Mouse (Mus musculus): Measurements from ENCODE around the gene Ccdc96. TPM values are rescaled to one million over a fixed set of nuclear protein-coding genes. Genes with fewer than 3 reads are reported as not detected.

The Ccdc96 gene
- 3.8 and 4.1 TPM in 2 replicates for polyA plus RNA-seq (2015; fragmentation: Nextera tagmentation; extraction: Ambion mirVana)

- Histone ChIP-seq H3K36me3 (ENCODE audit: poor library complexity, severe bottlenecking) (no peaks in the 10 kb centered on the region; the same call in 1 of the 2 replicates), H3K9ac (peak within 1 kb of the TSS; percentile 86), H3K27me3 (peaks cover 6% of the 10 kb centered on the region; the same call in 1 of the 2 replicates), H3K4me3 (peak within 1 kb of the TSS; percentile 90), H3K4me2 (peak within 1 kb of the TSS; percentile 93), H3K27ac (peak within 1 kb of the TSS; percentile 81), H3K4me1 (peaks cover 41% of the 10 kb centered on the region), H3K9me3 (replicated peaks) (no peaks in the 10 kb centered on the region)
- under 1% methylated on average over 78 of the region's 97 CpGs for WGBS
- peak; percentile 99 for ATAC-seq
These were observed at the start of gene Ccdc96, which contains the start of gene Tada2b for GRCm38 (mm10) chr5:36484171-36484990. TSS of gene Ccdc96 (plus strand) at chr5:36484588. TSS of gene Tada2b (minus strand) at chr5:36484285.

- Histone ChIP-seq H3K36me3 (ENCODE audit: poor library complexity, severe bottlenecking) (no peaks in the 10 kb centered on the region), H3K4me1 (peaks cover 10% of the 10 kb centered on the region; the same call in 1 of the 2 replicates), H3K4me2 (no peak overlapping the region), H3K27me3 (no peaks in the 10 kb centered on the region), H3K4me3 (no peak overlapping the region), H3K27ac (no peak overlapping the region), H3K9ac (no peak overlapping the region), H3K9me3 (replicated peaks) (no peaks in the 10 kb centered on the region)
- no peak for ATAC-seq
- WGBS, result 82% methylated on average over 4 of the region's 4 CpGs
These were observed 47.5 kb upstream of the Ccdc96 start for GRCm38 (mm10) chr5:36436858-36437257.

- Histone ChIP-seq H3K9me3 (replicated peaks) (no peaks in the 10 kb centered on the region), H3K4me2 (no peak overlapping the region), H3K27me3 (0 out of 2 replicates have a peak, but pooled peaks cover 2% of the 10 kb centered on the region), H3K27ac (no peak overlapping the region), H3K9ac (no peak overlapping the region), H3K36me3 (ENCODE audit: poor library complexity, severe bottlenecking) (no peaks in the 10 kb centered on the region), H3K4me1 (peaks cover 13% of the 10 kb centered on the region), H3K4me3 (no peak overlapping the region)
- ATAC-seq, result no peak
- WGBS, result 74% methylated on average over 3 of the region's 3 CpGs
These were observed 43.6 kb upstream of the Ccdc96 start for GRCm38 (mm10) chr5:36440741-36441140.

- H3K4me2 ChIP-seq, result no peak overlapping the region
- no peak overlapping the region for H3K9ac ChIP-seq
- WGBS, result 68% methylated on average over 4 of the region's 4 CpGs
- H3K9me3 ChIP-seq (replicated peaks), result no peaks in the 10 kb centered on the region
- H3K4me3 ChIP-seq, result no peak overlapping the region
- H3K27ac ChIP-seq, result no peak overlapping the region
- H3K4me1 ChIP-seq, result peaks cover 13% of the 10 kb centered on the region
- ATAC-seq, result no peak
- 0 out of 2 replicates have a peak, but pooled peaks cover 2% of the 10 kb centered on the region for H3K27me3 ChIP-seq
- H3K36me3 ChIP-seq (ENCODE audit: poor library complexity, severe bottlenecking), result no peaks in the 10 kb centered on the region
These were observed 39.8 kb upstream of the Ccdc96 start for GRCm38 (mm10) chr5:36444611-36445010.

- H3K9ac ChIP-seq, result no peak overlapping the region
- H3K36me3 ChIP-seq (ENCODE audit: poor library complexity, severe bottlenecking), result no peaks in the 10 kb centered on the region
- no peak for ATAC-seq
- no peaks in the 10 kb centered on the region for H3K9me3 ChIP-seq (replicated peaks)
- WGBS, result 31% methylated on average over 8 of the region's 8 CpGs
- H3K27ac ChIP-seq, result no peak overlapping the region
- 0 out of 2 replicates have a peak, but pooled peaks cover 2% of the 10 kb centered on the region for H3K27me3 ChIP-seq
- H3K4me2 ChIP-seq, result no peak overlapping the region
- H3K4me3 ChIP-seq, result no peak overlapping the region
- peaks cover 13% of the 10 kb centered on the region for H3K4me1 ChIP-seq
These were observed 39.4 kb upstream of the Ccdc96 start for GRCm38 (mm10) chr5:36445028-36445427.

- H3K9me3 ChIP-seq (replicated peaks), result no peaks in the 10 kb centered on the region
- H3K27me3 ChIP-seq, result 0 out of 2 replicates have a peak, but pooled peaks cover 2% of the 10 kb centered on the region
- no peak overlapping the region for H3K4me2 ChIP-seq
- no peak overlapping the region for H3K9ac ChIP-seq
- no peaks in the 10 kb centered on the region for H3K36me3 ChIP-seq (ENCODE audit: poor library complexity, severe bottlenecking)
- WGBS, result 36% methylated on average over 9 of the region's 9 CpGs
- no peak overlapping the region for H3K27ac ChIP-seq
- H3K4me3 ChIP-seq, result no peak overlapping the region
- peak; percentile 45; the same call in 1 of the 2 replicates for ATAC-seq
- H3K4me1 ChIP-seq, result peaks cover 13% of the 10 kb centered on the region
These were observed 38.1 kb upstream of the Ccdc96 start for GRCm38 (mm10) chr5:36446166-36446890.

- no peak overlapping the region for H3K27ac ChIP-seq
- no peak overlapping the region for H3K4me2 ChIP-seq
- H3K9me3 ChIP-seq (replicated peaks), result no peaks in the 10 kb centered on the region
- no peak for ATAC-seq
- peaks cover 13% of the 10 kb centered on the region for H3K4me1 ChIP-seq
- H3K9ac ChIP-seq, result no peak overlapping the region
- WGBS, result 94% methylated on average over 12 of the region's 12 CpGs
- H3K27me3 ChIP-seq, result 0 out of 2 replicates have a peak, but pooled peaks cover 2% of the 10 kb centered on the region
- no peak overlapping the region for H3K4me3 ChIP-seq
- H3K36me3 ChIP-seq (ENCODE audit: poor library complexity, severe bottlenecking), result no peaks in the 10 kb centered on the region
These were observed 36.5 kb upstream of the Ccdc96 start for GRCm38 (mm10) chr5:36447872-36448271.

GRCm38 (mm10) chr5:36449710-36450358 is 34.6 kb upstream of the Ccdc96 start:
- Histone ChIP-seq H3K4me2 (no peak overlapping the region), H3K9ac (no peak overlapping the region), H3K27me3 (no peaks in the 10 kb centered on the region), H3K4me1 (peaks cover 9% of the 10 kb centered on the region), H3K27ac (no peak overlapping the region), H3K4me3 (no peak overlapping the region), H3K9me3 (replicated peaks) (no peaks in the 10 kb centered on the region), H3K36me3 (ENCODE audit: poor library complexity, severe bottlenecking) (no peaks in the 10 kb centered on the region)
- WGBS, result 87% methylated on average over 6 of the region's 6 CpGs
- ATAC-seq, result no peak

GRCm38 (mm10) chr5:36451119-36451518 is 33.3 kb upstream of the Ccdc96 start:
- Histone ChIP-seq H3K4me3 (no peak overlapping the region), H3K9ac (no peak overlapping the region), H3K9me3 (replicated peaks) (no peaks in the 10 kb centered on the region), H3K27me3 (no peaks in the 10 kb centered on the region), H3K4me2 (no peak overlapping the region), H3K4me1 (no peaks in the 10 kb centered on the region), H3K27ac (no peak overlapping the region), H3K36me3 (ENCODE audit: poor library complexity, severe bottlenecking) (no peaks in the 10 kb centered on the region)
- ATAC-seq, result no peak
- WGBS, result 22% methylated on average over 10 of the region's 10 CpGs

GRCm38 (mm10) chr5:36451872-36452389 is 32.5 kb upstream of the Ccdc96 start:
- no peak for ATAC-seq
- WGBS, result 61% methylated on average over 10 of the region's 10 CpGs
- H3K4me2 ChIP-seq, result no peak overlapping the region
- H3K36me3 ChIP-seq (ENCODE audit: poor library complexity, severe bottlenecking), result no peaks in the 10 kb centered on the region
- H3K27me3 ChIP-seq, result no peaks in the 10 kb centered on the region
- no peak overlapping the region for H3K27ac ChIP-seq
- H3K9ac ChIP-seq, result no peak overlapping the region
- H3K4me3 ChIP-seq, result no peak overlapping the region
- no peaks in the 10 kb centered on the region for H3K4me1 ChIP-seq
- no peaks in the 10 kb centered on the region for H3K9me3 ChIP-seq (replicated peaks)

GRCm38 (mm10) chr5:36452821-36453220 is 31.6 kb upstream of the Ccdc96 start:
- 81% methylated on average over 6 of the region's 6 CpGs for whole genome bisulfite sequencing
- H3K4me2 ChIP-seq, result no peak overlapping the region
- H3K27me3 ChIP-seq, result no peaks in the 10 kb centered on the region
- no peak overlapping the region for H3K9ac ChIP-seq
- no peaks in the 10 kb centered on the region for H3K9me3 ChIP-seq (replicated peaks)
- H3K4me3 ChIP-seq, result no peak overlapping the region
- H3K4me1 ChIP-seq, result no peaks in the 10 kb centered on the region
- no peak overlapping the region for H3K27ac ChIP-seq
- no peak for ATAC-seq
- H3K36me3 ChIP-seq (ENCODE audit: poor library complexity, severe bottlenecking), result no peaks in the 10 kb centered on the region

All from forebrain, embryonic 13.5 days (tissue).